Mouse (Mus musculus) neural tube, embryonic 14.5 days (tissue): ENCODE measurements around the gene Ets1. TPM values are rescaled to one million over a fixed set of nuclear protein-coding genes. Genes with fewer than 3 reads are reported as not detected.

Experiments used
- ATAC-seq: fragments of 200-750 bp; cut with Nextera tagmentation; 2 replicates; pipeline ENCODE4 v1.8.0; 2017; ENCODE audit warnings: low read depth, mild to moderate bottlenecking, moderate TSS enrichment, moderate library complexity
- H3K27ac ChIP-seq: fragments of 300-500 bp; sonication (generic); 2 replicates; pipeline ENCODE4 v1.5.1; 2014; ENCODE audit warnings: low read depth, mild to moderate bottlenecking, control low read depth, low read length, moderate library complexity, mixed read lengths
- H3K27me3 ChIP-seq: fragments of 300-500 bp; sonication (generic); 2 replicates; pipeline ENCODE4 v1.6.1; 2014; ENCODE audit warnings: low read length; ENCODE audit not compliant: control insufficient read depth, insufficient read depth
- H3K36me3 ChIP-seq: fragments of 300-500 bp; sonication (generic); 2 replicates; pipeline ENCODE4 v1.6.1; 2014; ENCODE audit warnings: low read length, mixed read lengths; ENCODE audit not compliant: control insufficient read depth, insufficient read depth
- H3K4me1 ChIP-seq: fragments of 300-500 bp; sonication (generic); 2 replicates; pipeline ENCODE4 v1.6.1; 2014; ENCODE audit warnings: low read length; ENCODE audit not compliant: control insufficient read depth, insufficient read depth
- H3K4me2 ChIP-seq: fragments of 300-500 bp; sonication (generic); 2 replicates; pipeline ENCODE4 v1.6.1; 2014; ENCODE audit warnings: mild to moderate bottlenecking, low read depth, low read length, control low read depth
- H3K4me3 ChIP-seq: fragments of 300-500 bp; sonication (generic); 2 replicates; pipeline ENCODE4 v1.5.1; 2014; ENCODE audit warnings: low read depth, low read length, control low read depth, mixed read lengths
- H3K9ac ChIP-seq: fragments of 300-500 bp; sonication (generic); replicated peaks from 2 replicates; pipeline ENCODE4 v1.6.1; 2014; ENCODE audit warnings: low read depth, mild to moderate bottlenecking, control low read depth, low read length, mixed read lengths
- H3K9me3 ChIP-seq: fragments of 300-500 bp; sonication (generic); 2 replicates; pipeline ENCODE4 v1.6.1; 2016; ENCODE audit warnings: low read length; ENCODE audit not compliant: control insufficient read depth
- WGBS: fragments of 180-500 bp; shearing (Covaris S2); extraction: QIAGEN DNeasy Blood & Tissue Kit; methylation state at CpG from one replicate; pipeline ENCODE4 v1.1.7; 2014; 5-methylcytosine and 5-hydroxymethylcytosine counted together
- polyA plus RNA-seq: library from polyadenylated mRNA; unstranded; fragments of >200 nt; fragmentation: Nextera tagmentation; extraction: Ambion mirVana; gene quantifications from 2 replicates; pipeline ENCODE4 v1.2.1, GENCODE M21; 2014

Ets1 gene
- polyA plus RNA-seq, 1 experiment from 2014 or later = 11.6 TPM

DNA sequence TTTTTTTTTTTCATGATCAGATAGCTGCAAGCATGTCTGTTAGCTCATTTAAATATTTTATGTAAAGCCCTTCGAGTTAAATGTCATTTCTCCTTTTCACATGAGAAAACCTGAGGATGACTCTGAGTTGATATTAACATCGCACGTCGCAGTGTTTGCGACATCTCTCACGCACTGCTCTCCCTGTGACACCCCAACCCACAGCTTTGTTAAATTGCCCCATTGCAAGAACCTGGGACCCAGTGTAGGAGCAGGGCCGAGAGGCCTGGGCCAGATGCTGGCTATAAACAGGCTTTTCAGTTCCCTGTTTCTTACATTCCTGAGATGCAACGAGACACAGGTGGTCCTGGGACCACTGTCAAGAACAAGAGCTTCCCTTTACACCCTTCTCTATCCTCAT, 39.7 kb upstream of the Ets1 start:
- Histone ChIP-seq H3K27me3 (no peaks in the 10 kb centered on the region), H3K4me1 (0 out of 2 replicates have a peak, but pooled peaks cover 3% of the 10 kb centered on the region)

DNA sequence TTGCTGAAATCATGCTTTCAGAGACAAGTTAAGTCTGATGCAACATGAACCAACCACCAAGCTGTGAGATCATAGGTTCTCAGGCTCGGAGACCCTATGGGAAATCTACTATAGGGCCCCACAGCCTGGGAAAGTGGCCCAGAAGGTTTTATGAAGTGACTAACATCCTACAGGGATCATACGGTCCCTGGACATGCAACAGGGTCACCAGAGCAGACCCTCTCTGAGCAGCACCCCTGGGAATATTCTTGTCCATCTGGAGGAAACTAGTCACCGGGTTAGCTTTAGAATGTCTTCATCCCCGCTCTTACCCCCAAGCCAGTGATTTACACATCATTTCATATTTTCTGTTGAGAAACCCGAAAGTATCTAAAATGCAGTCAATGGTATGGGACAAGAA, 34.1 kb upstream of the Ets1 start:
- WGBS = 89% methylated on average over 5 of the region's 5 CpGs

More for the DNA sequence above, 39.7 kb upstream of the Ets1 start:
- WGBS = 73% methylated on average over 8 of the region's 8 CpGs
- ATAC-seq = no peak
- H3K4me3 ChIP-seq = no peak overlapping the region
- H3K9me3 ChIP-seq = no peaks in the 10 kb centered on the region
- no peak overlapping the region for H3K4me2 ChIP-seq
- H3K36me3 ChIP-seq = no peaks in the 10 kb centered on the region
- no peak overlapping the region for H3K27ac ChIP-seq
- H3K9ac ChIP-seq = no peak overlapping the region

DNA sequence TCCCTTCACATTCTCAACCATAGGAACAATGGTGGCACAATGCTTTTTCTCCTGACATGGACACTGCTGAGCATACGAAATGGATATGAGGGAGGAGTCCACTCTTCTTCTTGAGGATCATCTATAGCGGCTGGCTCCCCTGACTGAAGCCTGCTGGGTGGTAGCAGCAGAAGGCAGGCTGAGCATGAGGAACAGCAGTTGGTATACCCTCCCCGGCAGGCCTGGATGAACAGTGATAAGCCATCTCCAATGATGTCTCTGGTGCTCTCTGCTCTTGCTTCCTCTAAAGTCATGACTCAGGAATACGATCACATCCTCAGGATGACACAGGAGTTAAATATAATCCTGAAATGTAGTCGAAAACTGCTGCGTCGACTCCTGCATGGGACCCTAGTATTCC, 32.9 kb upstream of the Ets1 start:
- ATAC-seq = no peak
- Histone ChIP-seq H3K9me3 (no peaks in the 10 kb centered on the region), H3K4me2 (no peak overlapping the region), H3K27ac (no peak overlapping the region), H3K4me1 (no peaks in the 10 kb centered on the region), H3K9ac (no peak overlapping the region), H3K4me3 (no peak overlapping the region), H3K27me3 (no peaks in the 10 kb centered on the region), H3K36me3 (no peaks in the 10 kb centered on the region)
- WGBS = 87% methylated on average over 7 of the region's 7 CpGs

More for the DNA sequence above, 34.1 kb upstream of the Ets1 start:
- H3K36me3 ChIP-seq = no peaks in the 10 kb centered on the region
- no peak overlapping the region for H3K4me2 ChIP-seq
- no peaks in the 10 kb centered on the region for H3K4me1 ChIP-seq
- ATAC-seq = no peak
- no peaks in the 10 kb centered on the region for H3K9me3 ChIP-seq
- H3K27me3 ChIP-seq = no peaks in the 10 kb centered on the region
- no peak overlapping the region for H3K27ac ChIP-seq
- H3K4me3 ChIP-seq = no peak overlapping the region
- no peak overlapping the region for H3K9ac ChIP-seq

DNA sequence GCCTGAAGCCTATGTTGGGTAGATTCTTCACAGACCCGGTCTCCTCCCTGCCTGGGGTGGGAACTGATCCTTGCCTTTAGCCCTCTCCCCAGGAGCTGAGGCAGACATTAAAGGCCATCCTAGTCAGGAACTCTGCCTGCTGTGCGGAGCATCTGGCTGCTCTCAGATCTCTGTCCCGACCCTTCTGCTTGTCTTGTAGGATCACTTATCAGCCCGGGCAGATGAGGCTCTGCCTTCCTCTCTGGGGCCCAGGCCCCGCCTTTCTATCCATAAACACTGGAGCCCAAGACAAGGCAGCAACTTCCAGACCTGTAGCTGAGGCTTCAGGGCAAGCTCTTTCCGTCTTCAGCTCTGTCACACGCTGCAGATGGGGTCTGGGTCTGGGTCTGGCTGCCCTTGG, 28.8 kb upstream of the Ets1 start:
- Histone ChIP-seq H3K36me3 (no peaks in the 10 kb centered on the region), H3K4me1 (no peaks in the 10 kb centered on the region), H3K4me3 (no peak overlapping the region), H3K27me3 (no peaks in the 10 kb centered on the region), H3K9ac (no peak overlapping the region), H3K27ac (no peak overlapping the region), H3K9me3 (no peaks in the 10 kb centered on the region), H3K4me2 (no peak overlapping the region)
- 29% methylated on average over 7 of the region's 7 CpGs for WGBS
- no peak for ATAC-seq

DNA sequence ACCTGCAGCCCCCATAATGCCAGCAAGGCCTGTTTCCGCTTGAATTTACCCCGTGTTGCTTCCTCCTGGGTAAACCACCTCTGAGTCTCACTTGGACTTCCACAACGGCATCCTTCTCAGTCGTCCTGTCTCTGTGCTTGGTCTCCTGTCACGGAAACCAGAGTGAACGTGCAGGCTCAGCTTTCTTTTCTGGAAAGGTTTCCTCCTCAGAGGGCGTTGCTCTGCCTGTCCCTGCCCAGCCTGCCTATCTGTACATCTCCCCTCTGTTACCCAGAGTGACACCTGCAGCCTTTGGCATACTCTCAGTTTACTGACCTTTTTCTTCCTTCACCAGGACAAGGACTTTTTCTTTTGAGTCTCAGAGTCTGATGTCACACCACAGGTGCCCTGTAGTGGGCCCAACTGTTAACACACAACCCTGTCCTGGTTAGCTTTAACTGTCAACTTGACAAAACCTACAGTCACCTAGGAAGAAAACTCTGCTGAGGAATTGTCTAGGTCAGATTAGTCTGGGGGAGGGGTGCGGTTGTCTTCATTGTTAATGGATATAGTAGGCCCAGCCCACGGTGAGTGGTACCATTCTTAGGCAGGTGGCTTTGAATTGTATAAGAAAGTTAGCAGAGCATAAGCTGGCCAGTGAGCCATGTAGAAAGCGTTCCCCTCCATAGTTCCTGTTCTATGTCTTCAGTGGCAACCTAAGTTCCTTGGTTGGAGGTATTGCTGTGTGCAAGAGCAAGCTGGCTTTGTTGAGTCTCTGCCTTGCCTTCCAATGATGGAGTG, 27.0 kb upstream of the Ets1 start:
- no peak overlapping the region for H3K27ac ChIP-seq
- H3K4me1 ChIP-seq = no peaks in the 10 kb centered on the region
- ATAC-seq = no peak
- no peaks in the 10 kb centered on the region for H3K27me3 ChIP-seq
- 92% methylated on average over 10 of the region's 10 CpGs for WGBS
- H3K36me3 ChIP-seq = no peaks in the 10 kb centered on the region
- no peak overlapping the region for H3K9ac ChIP-seq
- H3K9me3 ChIP-seq = no peaks in the 10 kb centered on the region
- H3K4me2 ChIP-seq = no peak overlapping the region
- H3K4me3 ChIP-seq = no peak overlapping the region

DNA sequence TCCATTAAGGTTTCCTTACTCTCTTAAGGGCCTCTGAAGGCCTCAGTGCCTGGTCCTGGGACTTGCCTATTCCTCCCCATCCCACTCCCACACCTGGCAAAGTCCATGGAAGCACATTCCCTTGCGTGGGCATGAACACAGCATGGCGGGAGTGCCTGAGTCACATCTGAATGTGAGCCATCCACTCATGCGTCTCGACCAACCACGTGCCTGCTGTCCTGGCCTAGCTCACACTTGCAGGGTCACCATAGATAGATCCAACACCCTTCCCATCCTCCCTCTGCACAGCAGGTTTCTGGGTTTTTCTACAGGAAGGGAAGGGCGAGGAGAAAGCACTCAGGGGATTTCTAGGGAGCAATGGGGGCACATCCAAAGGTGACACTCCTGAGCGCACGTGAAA, 25.8 kb upstream of the Ets1 start:
- no peak overlapping the region for H3K9ac ChIP-seq
- ATAC-seq = no peak
- no peaks in the 10 kb centered on the region for H3K9me3 ChIP-seq
- no peaks in the 10 kb centered on the region for H3K36me3 ChIP-seq
- H3K4me1 ChIP-seq = no peaks in the 10 kb centered on the region
- no peak overlapping the region for H3K27ac ChIP-seq
- WGBS = 87% methylated on average over 8 of the region's 8 CpGs
- no peak overlapping the region for H3K4me2 ChIP-seq
- no peak overlapping the region for H3K4me3 ChIP-seq
- H3K27me3 ChIP-seq = no peaks in the 10 kb centered on the region

DNA sequence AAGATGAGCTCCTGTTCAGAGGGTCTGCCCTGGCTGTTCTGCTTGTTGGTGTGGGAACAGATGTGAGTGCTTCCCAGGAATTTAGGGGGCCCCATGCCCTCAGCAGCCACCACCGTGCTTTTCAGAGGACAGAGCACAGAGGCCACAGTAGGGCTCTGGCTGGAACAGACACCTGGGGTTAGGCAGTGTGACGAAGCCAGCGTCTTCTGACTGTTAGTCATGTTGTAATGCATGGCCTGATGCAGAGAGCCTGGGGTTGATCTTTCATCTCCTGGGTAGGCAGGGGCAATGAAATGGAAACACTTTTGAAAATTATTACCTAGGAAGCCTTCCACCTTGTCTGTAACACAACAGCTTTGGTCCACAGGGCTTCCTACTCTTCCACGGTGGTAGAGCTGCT, 25.4 kb upstream of the Ets1 start:
- Histone ChIP-seq H3K4me2 (no peak overlapping the region), H3K9ac (no peak overlapping the region), H3K27me3 (no peaks in the 10 kb centered on the region), H3K36me3 (no peaks in the 10 kb centered on the region), H3K9me3 (no peaks in the 10 kb centered on the region), H3K27ac (no peak overlapping the region), H3K4me1 (no peaks in the 10 kb centered on the region), H3K4me3 (no peak overlapping the region)
- ATAC-seq = no peak
- WGBS = 63% methylated on average over 4 of the region's 4 CpGs

DNA sequence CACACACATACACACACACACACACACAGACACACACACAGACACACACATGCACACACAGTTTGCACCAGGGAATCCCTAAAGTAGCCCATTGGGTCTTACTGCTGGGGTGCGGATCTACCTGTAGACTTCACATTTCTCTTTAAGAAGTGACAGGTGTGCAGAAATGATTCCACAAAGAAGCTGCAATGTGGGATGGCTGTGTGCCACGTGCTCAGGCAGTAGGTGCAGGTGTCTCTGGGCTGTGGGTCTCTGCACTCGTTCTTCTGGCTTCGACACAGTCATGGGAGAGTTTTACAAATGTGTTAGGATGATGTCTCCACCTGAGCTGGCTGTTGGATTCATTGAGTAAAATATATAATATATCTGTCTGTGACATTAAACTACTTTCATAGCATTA, 24.7 kb upstream of the Ets1 start:
- 93% methylated on average over 4 of the region's 4 CpGs for WGBS
- no peak overlapping the region for H3K4me3 ChIP-seq
- H3K27me3 ChIP-seq = no peaks in the 10 kb centered on the region
- H3K9ac ChIP-seq = no peak overlapping the region
- H3K36me3 ChIP-seq = no peaks in the 10 kb centered on the region
- no peaks in the 10 kb centered on the region for H3K4me1 ChIP-seq
- H3K9me3 ChIP-seq = no peaks in the 10 kb centered on the region
- no peak for ATAC-seq
- H3K4me2 ChIP-seq = no peak overlapping the region
- H3K27ac ChIP-seq = no peak overlapping the region

DNA sequence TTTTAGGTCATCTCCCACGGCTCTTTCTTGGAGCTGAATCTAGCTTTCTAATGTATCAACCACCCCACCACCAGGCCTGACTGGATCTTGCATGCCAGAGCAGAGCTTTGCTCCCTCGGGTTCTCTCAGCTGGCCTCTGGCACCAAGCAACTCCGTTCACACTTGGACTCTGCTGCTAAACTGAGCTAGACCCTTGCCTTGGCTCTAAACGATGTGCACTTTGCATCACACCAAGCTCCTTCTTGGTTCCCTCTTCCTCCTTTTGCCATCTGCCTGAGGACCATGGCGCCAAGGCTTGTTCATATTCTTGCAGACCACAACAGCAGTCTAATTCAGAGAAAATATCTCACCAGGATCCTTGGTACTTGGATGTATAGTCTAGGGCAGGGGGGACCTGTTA, 23.6 kb upstream of the Ets1 start:
- Histone ChIP-seq H3K4me3 (no peak overlapping the region), H3K4me2 (no peak overlapping the region), H3K36me3 (no peaks in the 10 kb centered on the region), H3K9ac (no peak overlapping the region), H3K4me1 (no peaks in the 10 kb centered on the region), H3K27ac (no peak overlapping the region), H3K27me3 (no peaks in the 10 kb centered on the region), H3K9me3 (no peaks in the 10 kb centered on the region)
- no peak for ATAC-seq
- WGBS = 96% methylated on average over 5 of the region's 5 CpGs
